Mouse (Mus musculus) B cell, adult (primary cell): Measurements from ENCODE around the gene Gngt1. TPM values are rescaled to one million over a fixed set of nuclear protein-coding genes. Genes with fewer than 3 reads are reported as not detected.

ENCODE experiments used
- total RNA-seq: library from RNA; stranded (reverse); gene quantifications from 4 replicates; pipeline ENCODE4 v1.2.4, GENCODE M21; 2023; ENCODE audit not compliant: inconsistent age

Gngt1 gene
- total RNA-seq = not detected in 4 replicates

GRCm38 (mm10) chr6:3993492-3993891 is at the start of gene Gngt1:
Gene Gngt1, plus strand, starts transcription at chr6:3993792.

GRCm38 (mm10) chr6:3988750-3989149 is 4.8 kb upstream of the Gngt1 start, which contains the start of gene Tfpi2:
Gene Tfpi2, minus strand, starts transcription at chr6:3988919.

GRCm38 (mm10) chr6:4003890-4004306 is 10.3 kb downstream of the Gngt1 start, which contains the start of gene Gng11:
Gene Gng11, plus strand, starts transcription at chr6:4003904.

Other genes with a start within 250 kb of the Gngt1 start
- not detected in 4 replicates for gene Calcr, start 229.1 kb upstream of the Gngt1 start, total RNA-seq
- gene Tfpi2, start 4.9 kb upstream of the Gngt1 start, total RNA-seq = not detected in 4 replicates
- 1.2 TPM in 3 of 4 replicates, not detected in the other for gene Gng11, start 10.1 kb downstream of the Gngt1 start, total RNA-seq
- gene Bet1, start 93.2 kb downstream of the Gngt1 start, total RNA-seq = 11.0 to 13.7 TPM (median 12.3 TPM) in 4 replicates